Mouse (Mus musculus) kidney, adult 18-20 months (tissue): Measurements from ENCODE around the gene Tnfrsf1b.

Source experiments
- DNase-seq: peaks from one replicate; pipeline ENCODE4 v3.0.0; 2021

Tnfrsf1b gene

GRCm38 (mm10) chr4:145217046-145217445 is 29.6 kb downstream of the Tnfrsf1b start:
- DNase-seq: no peak

DNA sequence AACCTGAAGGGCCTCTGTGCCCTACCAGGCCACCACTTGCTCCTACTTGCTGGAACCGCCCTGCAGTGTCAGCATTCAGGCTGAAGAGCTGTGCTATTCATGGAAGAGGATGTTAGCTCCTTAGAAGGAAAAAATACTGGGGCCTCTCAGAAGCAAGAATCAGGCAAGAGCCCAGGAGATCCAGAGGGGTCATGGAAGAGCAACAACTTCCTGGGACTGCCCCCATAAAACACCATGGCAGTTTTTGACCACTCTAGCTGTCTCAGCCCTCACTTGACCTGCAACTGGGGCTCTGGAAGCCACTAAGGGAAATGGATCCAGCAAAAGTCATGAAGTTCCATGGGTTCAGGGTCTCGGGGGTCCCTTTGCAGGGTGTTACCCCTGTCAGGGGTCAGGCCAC is 31.3 kb downstream of the Tnfrsf1b start:
- DNase-seq: no peak

- DNase-seq: no peak
These were observed 31.9 kb downstream of the Tnfrsf1b start for GRCm38 (mm10) chr4:145214786-145215174.

GRCm38 (mm10) chr4:145213999-145214785 is 32.5 kb downstream of the Tnfrsf1b start:
- peak; percentile 93 for DNase-seq

GRCm38 (mm10) chr4:145211076-145211475 is 35.6 kb downstream of the Tnfrsf1b start:
- DNase-seq: no peak

GRCm38 (mm10) chr4:145210564-145210963 is 36.1 kb downstream of the Tnfrsf1b start:
- no peak for DNase-seq

- DNase-seq: no peak
These were observed 37.0 kb downstream of the Tnfrsf1b start for GRCm38 (mm10) chr4:145209690-145210088.

GRCm38 (mm10) chr4:145209076-145209689 is 37.5 kb downstream of the Tnfrsf1b start:
- DNase-seq: no peak

- no peak for DNase-seq
These were observed 38.8 kb downstream of the Tnfrsf1b start for GRCm38 (mm10) chr4:145207718-145208371.

- no peak for DNase-seq
These were observed 41.9 kb downstream of the Tnfrsf1b start for GRCm38 (mm10) chr4:145204779-145205178.

GRCm38 (mm10) chr4:145203305-145203704 is 43.4 kb downstream of the Tnfrsf1b start:
- DNase-seq: no peak

GRCm38 (mm10) chr4:145201424-145201823 is 45.2 kb downstream of the Tnfrsf1b start:
- DNase-seq: no peak

- DNase-seq: no peak
These were observed 46.5 kb downstream of the Tnfrsf1b start for GRCm38 (mm10) chr4:145199982-145200699.

GRCm38 (mm10) chr4:145196586-145196985 is 50.1 kb downstream of the Tnfrsf1b start:
- DNase-seq: no peak

DNA sequence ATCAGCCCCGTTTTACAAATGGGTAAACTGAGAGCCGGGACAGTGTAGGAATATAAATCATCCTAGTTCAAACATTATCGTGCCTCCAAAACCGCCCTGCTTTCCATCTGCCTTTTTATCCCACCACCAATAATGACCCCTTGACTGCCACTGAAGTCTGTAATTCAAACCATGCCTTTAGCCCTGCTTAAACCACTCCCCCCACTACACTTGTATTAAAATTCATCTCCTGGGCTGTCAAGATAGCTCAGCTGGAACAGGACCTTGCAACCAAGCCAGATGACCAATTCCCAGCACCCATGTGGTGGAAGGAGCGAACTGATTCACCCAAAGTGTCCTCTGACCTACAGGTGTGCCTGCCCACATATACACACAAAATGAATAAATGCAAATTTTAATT is 51.5 kb downstream of the Tnfrsf1b start:
- DNase-seq: no peak

DNA sequence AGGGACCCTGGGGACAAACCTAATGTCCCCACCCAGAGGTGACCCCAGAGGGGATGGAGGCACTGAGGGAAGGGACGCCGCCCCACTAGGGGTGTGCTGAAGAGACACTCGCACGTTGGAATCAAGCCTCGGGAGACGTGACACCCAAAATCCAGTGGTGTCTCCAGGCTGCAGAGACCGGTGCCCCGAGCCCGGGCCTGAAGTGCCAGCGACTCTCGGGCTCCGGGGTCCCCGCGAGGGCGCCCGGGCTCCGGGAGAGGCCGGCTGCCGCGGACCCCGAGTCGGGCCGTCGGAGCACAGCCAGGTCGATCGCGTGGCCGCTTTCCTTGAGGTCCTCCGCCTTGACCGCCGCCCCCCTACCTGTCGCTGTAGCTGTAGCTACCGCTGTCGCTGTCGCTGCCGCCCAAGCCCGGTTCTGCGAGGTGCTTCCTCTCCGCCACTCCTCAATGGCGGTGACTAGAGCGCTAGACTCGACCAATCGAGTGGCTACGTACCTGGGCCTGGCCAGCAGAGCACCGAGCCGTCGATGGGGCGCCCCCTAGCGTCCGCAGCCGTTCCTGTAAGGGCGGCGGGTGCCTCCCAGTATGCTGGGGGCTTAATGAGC is 52.0 kb downstream of the Tnfrsf1b start, which contains the start of gene Vps13d:
Gene Vps13d, minus strand, starts transcription at position 447 of the 604 bp plus-strand sequence.
- DNase-seq: peak; percentile 89

GRCm38 (mm10) chr4:145193991-145194511 is 52.6 kb downstream of the Tnfrsf1b start:
- peak; percentile 74 for DNase-seq

- no peak for DNase-seq
These were observed 53.3 kb downstream of the Tnfrsf1b start for GRCm38 (mm10) chr4:145193406-145193805.

DNA sequence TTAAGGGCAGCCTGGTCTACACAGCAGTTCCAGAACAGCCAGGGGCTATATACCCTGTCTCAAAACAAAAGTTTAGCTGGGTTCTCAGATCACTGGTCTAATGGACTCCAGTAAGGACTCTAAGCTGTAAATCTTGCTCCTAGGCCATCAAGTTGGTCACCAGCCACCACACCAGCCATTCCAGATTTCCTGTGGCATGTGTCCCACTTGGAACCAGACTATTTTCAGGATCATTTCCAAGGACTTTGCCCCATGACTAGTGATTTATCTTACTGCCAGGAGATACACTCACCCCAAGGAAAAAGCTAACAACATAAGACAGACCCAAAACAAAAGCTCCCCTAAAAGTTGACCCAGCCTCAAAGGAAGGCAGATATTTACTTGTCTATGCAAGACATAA is 54.0 kb downstream of the Tnfrsf1b start:
- peak; percentile 62 for DNase-seq

DNA sequence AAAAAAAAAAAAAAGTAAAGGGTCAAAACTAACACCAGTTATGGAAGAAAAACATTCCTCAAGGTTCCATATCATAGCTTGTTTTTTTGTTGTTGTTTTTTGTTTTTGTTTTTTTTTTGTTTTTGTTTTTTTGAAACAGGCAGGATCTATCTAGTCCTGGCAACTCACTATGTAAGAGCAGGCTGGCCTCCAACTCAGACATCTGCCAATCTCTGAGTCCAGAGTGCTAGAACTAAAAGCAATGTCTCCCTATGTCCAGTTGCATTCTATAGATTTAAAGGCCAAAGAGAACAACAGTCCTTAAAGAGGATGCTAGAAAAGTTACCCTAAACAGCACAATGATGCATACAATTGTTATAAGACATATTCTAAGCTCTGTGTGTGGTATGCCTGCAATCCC is 58.1 kb downstream of the Tnfrsf1b start:
- no peak for DNase-seq

DNA sequence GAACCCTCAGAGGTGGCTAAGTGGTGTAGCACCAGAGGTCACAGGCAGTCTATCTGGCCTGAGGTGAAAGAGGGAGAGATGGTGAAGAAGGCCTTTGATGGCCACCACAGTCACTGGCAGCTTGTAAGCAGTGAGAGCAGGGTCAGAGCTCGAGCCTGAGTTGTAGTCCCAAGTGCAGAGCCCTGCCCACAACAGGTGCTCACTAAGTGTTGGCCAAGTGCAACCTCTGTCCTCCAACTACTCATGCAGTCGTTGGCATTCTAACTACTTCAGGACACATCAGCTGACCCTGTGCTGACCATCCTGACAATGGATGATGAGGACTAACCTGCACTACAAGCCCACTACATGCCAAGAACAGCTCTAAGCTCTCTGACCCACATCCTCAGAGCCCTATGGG is 59.1 kb downstream of the Tnfrsf1b start:
- no peak for DNase-seq

DNA sequence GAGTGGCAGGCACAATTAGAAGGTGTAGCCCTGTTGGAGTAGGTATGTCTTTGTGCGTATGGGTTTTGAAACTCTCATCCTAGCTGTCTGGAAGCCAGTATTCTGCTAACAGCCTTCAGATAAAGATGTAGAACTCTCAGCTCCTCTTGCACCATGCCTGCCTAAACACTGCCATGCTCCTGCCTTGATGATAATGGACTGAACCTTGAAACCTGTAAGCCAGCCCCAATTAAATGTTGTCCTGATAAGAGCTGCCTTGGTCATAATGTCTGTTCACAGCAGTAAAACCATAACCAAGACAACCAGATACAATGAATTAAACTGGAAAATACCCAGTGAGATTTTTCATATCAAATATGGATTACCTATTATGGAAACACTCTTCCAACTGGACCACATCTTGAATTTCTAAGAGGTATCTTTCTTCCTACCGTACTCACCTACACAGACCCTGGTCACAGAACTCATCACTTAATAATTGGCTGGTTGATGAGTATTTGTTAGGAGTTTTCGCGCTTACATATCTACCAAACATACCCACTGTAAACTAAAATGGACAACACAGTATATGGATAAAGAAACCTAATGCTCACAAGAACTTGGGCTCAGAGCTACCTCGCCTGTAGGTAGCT is 67.6 kb downstream of the Tnfrsf1b start:
- no peak for DNase-seq
